14 mouse cellular contexts compared by ENCODE assay signal in genomic region chr3:159010954-159011638, GRCm38 (mm10).
A peak's percentile ranks its signal among the peaks of the same experiment; 100 is the strongest.
DNase-seq lines count a peak whose midpoint lies in the region; ATAC-seq and TF ChIP-seq lines count a peak whose summit lies in the region.
"Had no signal": no experiment of that assay in that cellular context is flagged by ENCODE, and none has a peak within 500 bp of the region (broad histone marks: within the 10 kb centered on the region; RNA-seq: fewer than 3 reads in every experiment).

No protein-coding gene starts in this region.

- peak; percentile 16 for DNase-seq in ES-E14 (ENCODE audit: low read depth, low spot score)
- peak; percentile 58 for DNase-seq in ZHBTc4 (ENCODE audit: low read depth, low spot score)
- DNase-seq in cerebellum, postnatal 36 days = peak; percentile 58 to 63
- no peak for DNase-seq in hindbrain, embryonic 14.5 days (ENCODE audit: low spot score)
- no peak for DNase-seq in kidney, postnatal 14 days
- DNase-seq in adrenal gland, adult 8-10 months = no peak
- no peak for DNase-seq in adrenal gland, postnatal 4 days (ENCODE audit: low spot score in 2 of 2)
- DNase-seq in heart, postnatal 10 days = no peak
- DNase-seq: heart, adult 18-20 months; heart, postnatal 4 days; liver, embryonic 13.5 days; right cerebral cortex, postnatal 4 days had no signal

- H3K4me2 ChIP-seq in hindbrain, embryonic 14.5 days (replicated peaks) = no peak overlapping the region
- H3K4me2 ChIP-seq: liver, embryonic 13.5 days had no signal

- no peak overlapping the region for H3K4me3 ChIP-seq in ES-E14 (ENCODE audit: insufficient read depth in 1 of 2, low read depth in 1 of 2, low read length in 2 of 2, poor library complexity in 1 of 2, severe bottlenecking in 1 of 2)
- H3K4me3 ChIP-seq in hindbrain, embryonic 14.5 days (replicated peaks; ENCODE audit: low read length) = no peak overlapping the region
- H3K4me3 ChIP-seq: left cerebral cortex, adult 2 months; liver, embryonic 13.5 days had no signal

- peaks cover 3% of the 10 kb centered on the region for H3K27me3 ChIP-seq in hindbrain, embryonic 14.5 days (ENCODE audit: control insufficient read depth, insufficient read depth, low read length)
- H3K27me3 ChIP-seq: liver, embryonic 13.5 days had no signal

- intact Hi-C loops in heart, postnatal 10 days (cut with DNase I) = no loop called here

- peak; percentile 74 for ATAC-seq in hindbrain, embryonic 14.5 days (ENCODE audit: low FRiP score)

- no peaks in the 10 kb centered on the region; a peak in 1 of 4 replicates for H3K4me1 ChIP-seq in ES-E14 (ENCODE audit: control insufficient read depth in 2 of 2, insufficient read depth in 2 of 2, low read length in 2 of 2, poor library complexity in 1 of 2)
- no peaks in the 10 kb centered on the region for H3K4me1 ChIP-seq in hindbrain, embryonic 14.5 days (replicated peaks; ENCODE audit: control insufficient read depth, insufficient read depth, low read length)
- H3K4me1 ChIP-seq: liver, embryonic 13.5 days had no signal

- no peaks in the 10 kb centered on the region for H3K9me3 ChIP-seq in ES-E14 (ENCODE audit: control insufficient read depth, insufficient read depth, low read depth, low read length)
- H3K9me3 ChIP-seq in hindbrain, embryonic 14.5 days (ENCODE audit: control insufficient read depth, low read length) = no peaks in the 10 kb centered on the region
- H3K9me3 ChIP-seq: liver, embryonic 13.5 days had no signal

- no peak overlapping the region for H3K9ac ChIP-seq in ES-E14 (ENCODE audit: insufficient read depth, low read depth, low read length, poor library complexity, severe bottlenecking)
- no peak overlapping the region for H3K9ac ChIP-seq in hindbrain, embryonic 14.5 days
- H3K9ac ChIP-seq: liver, embryonic 13.5 days had no signal

- H3K27ac ChIP-seq in ES-E14 (ENCODE audit: insufficient read depth, low read depth, low read length, poor library complexity, severe bottlenecking) = no peak overlapping the region
- H3K27ac ChIP-seq in hindbrain, embryonic 14.5 days = no peak overlapping the region
- H3K27ac ChIP-seq: left cerebral cortex, adult 2 months; liver, embryonic 13.5 days; macrophage had no signal

- 0% methylated on average over 1 of the region's 1 CpGs for WGBS in hindbrain, embryonic 14.5 days

- in situ Hi-C loops in ES-E14 (cut with MboI; ENCODE audit: low sequenced_read_pairs in 2 of 2, unreplicated experiment in 2 of 2) = no loop called here

- no peaks in the 10 kb centered on the region for H3K36me3 ChIP-seq in ES-E14 (ENCODE audit: control insufficient read depth, insufficient read depth, low read length, poor library complexity, severe bottlenecking)
- no peaks in the 10 kb centered on the region for H3K36me3 ChIP-seq in hindbrain, embryonic 14.5 days (replicated peaks; ENCODE audit: control insufficient read depth, insufficient read depth)
- H3K36me3 ChIP-seq: liver, embryonic 13.5 days had no signal

TF ChIP-seq in ES-E14, 5 proteins besides CTCF, POLR2A, EP300 and RAD21:
- TF ChIP-seq MAFK (IDR thresholded peaks at IDR 0.05; ENCODE audit: insufficient read depth, low read depth, low read length) (no peak), ZNF384 (IDR thresholded peaks at IDR 0.05; ENCODE audit: low read depth, low read length) (no peak), ZC3H11A (IDR thresholded peaks at IDR 0.05; ENCODE audit: borderline replicate concordance, low read depth, low read length) (no peak), HCFC1 (IDR thresholded peaks at IDR 0.05; ENCODE audit: borderline replicate concordance, insufficient read depth, low read length) (no peak)

Comparison
In these comparisons a context has a peak if more than half of its experiments do, and no peak if none do; other contexts are left out.
1. DNase-seq: peak in ES-E14 (single experiment), ZHBTc4 (single experiment) and cerebellum, postnatal 36 days (2 of 2); none in hindbrain, embryonic 14.5 days (single experiment), kidney, postnatal 14 days (single experiment), adrenal gland, adult 8-10 months (single experiment), adrenal gland, postnatal 4 days (0 of 2) and heart, postnatal 10 days (0 of 2).